Mouse (Mus musculus): ENCODE data around the gene Klf6.

Klf6 gene

GRCm38 (mm10) chr13:5861157-5862002 is at the start of gene Klf6:
Gene Klf6, plus strand, starts transcription at chr13:5861482.
- DNase-seq, result peak; percentile 99 to 100

- DNase-seq, result no peak
Measured at GRCm38 (mm10) chr13:5813433-5813832, 47.8 kb upstream of the Klf6 start.

DNA sequence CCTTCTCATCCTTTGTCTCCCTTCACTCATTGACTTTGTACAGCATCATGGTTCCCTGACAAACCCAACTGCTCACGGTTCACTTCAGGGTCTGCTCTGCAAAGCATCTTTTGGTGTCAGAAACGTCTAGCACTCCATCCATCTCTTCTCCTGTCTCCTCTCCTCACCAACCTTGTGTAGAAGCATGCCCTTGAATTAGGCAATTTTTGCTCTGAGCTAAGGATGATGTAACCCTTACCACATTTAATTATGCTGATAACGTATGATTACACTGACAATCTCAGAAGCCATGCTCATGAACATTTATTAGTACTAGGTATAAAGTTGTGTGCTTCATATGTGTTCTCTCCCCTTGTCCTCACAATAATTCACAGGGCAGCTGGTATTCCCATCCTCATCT is 44.0 kb upstream of the Klf6 start:
- DNase-seq, result no peak

DNA sequence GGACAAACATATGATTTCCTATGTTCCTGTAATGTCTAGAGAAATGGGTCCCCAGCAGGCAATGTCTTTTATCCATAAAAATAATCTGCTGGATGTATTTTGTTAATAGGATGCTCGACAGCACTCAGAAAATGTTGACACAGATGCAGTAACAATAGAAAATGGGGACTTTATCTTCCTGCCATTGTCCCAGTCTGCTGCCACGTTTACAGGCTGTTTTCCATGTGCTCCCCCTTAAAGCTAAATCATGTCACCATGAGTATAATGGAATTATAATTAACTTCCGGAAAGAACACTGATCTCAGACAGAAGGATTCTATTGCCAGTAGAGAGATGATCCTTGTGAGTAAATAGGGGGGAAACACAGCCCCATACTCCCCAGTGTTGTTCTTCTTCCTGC is 42.1 kb upstream of the Klf6 start:
- no peak for DNase-seq

DNA sequence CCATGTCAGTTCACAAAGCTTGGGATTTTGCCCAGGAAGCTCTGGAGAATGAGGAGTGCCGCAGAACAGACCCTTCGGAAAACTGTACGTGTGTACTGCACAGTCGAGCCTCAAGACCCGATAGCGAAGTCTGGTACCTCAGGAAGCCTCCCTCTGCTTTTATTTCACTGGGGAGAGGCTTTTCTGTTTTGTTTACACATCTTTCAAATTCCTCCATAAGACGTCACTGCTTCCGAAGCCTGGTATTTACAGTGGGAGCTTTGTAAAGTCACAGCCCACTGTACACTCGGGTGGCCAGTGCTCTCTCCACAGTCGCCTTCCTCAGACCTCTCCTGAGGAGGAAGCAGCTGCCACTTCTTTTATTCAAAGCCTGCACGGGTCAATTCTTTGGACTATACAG is 38.7 kb upstream of the Klf6 start:
- no peak for DNase-seq

- DNase-seq, result no peak
Measured at GRCm38 (mm10) chr13:5823150-5823549, 38.1 kb upstream of the Klf6 start.

DNA sequence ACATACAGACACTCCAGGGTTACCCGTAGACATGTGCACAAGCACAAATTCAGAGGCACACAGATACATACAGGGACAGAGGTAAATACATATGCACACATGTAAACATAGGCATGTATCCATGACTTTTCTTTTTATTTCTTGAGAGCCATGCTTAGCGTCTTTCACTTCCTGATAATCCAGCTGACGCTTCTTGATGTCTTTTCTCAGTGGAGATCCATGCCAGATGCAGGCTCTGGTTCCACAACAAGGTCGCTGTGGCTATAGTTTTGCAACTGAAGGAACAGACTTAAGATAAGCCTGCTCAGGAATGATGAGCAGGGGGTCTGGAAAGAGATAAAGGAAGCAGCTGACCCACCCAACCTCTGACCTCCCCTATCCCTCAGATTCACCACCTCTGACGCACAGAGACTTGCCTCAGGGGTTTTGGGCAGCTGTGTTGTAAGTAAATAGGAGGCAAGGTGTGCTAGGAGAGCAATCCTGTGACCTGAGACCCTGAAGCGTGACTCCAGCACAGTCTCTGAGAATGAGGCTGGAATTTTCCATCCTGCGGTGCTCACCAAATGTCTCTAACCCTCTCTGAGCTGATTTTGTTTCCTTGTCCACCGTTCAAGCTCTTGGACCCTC is 37.0 kb upstream of the Klf6 start:
- DNase-seq, result no peak

DNA sequence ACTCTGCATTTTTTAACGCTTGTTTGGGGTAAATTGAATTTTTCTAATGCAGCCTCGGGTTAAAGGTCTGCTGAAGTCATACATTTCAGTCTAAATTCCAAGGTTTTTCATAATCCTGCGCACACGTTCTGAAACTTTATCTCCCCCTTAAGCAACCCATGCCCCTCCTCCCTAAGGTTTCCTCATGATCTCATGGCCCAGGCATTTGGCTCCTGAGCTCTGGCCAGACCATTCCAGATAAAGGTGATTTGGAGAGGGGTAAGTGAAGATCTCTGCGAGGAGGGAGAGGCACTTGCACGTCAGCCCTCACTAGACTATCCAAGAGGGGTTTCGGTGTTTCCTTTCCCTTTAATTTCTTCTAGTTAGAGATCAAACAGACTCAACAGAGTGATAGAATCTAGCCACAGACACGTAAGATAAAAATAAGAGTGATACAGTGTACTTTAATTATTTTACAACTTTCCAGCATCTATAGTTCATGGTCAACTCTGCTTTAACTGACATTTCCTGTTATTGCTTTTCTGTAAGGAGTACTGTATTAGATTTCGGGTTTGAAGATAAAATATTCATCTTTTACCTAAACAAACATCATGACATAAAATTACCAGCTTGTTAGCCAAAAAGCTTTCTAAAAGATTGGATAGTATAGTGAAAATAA is 35.0 kb upstream of the Klf6 start:
- DNase-seq, result no peak

GRCm38 (mm10) chr13:5831976-5832375 is 29.3 kb upstream of the Klf6 start:
- DNase-seq, result no peak

GRCm38 (mm10) chr13:5837174-5837777 is 24.0 kb upstream of the Klf6 start:
- no peak for DNase-seq

DNA sequence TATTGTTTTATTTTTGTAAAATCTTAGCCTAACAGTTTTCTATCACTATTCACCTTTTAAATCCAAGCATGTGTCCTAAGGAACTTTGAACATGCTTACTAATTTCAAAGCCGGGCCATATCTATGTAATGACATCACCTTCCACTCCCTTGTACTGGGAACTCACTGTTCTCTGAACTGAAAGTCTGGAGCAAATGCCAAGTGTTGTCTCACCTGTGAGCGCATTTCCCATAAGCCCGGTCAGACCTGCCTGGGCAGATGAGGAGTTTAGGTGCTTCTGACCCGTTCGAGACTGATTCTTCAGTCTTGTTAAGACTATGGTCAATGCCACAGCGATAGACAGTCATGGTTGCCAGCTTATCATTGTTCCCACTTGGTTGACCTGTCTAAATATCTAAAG is 19.9 kb upstream of the Klf6 start:
- DNase-seq, result no peak

DNA sequence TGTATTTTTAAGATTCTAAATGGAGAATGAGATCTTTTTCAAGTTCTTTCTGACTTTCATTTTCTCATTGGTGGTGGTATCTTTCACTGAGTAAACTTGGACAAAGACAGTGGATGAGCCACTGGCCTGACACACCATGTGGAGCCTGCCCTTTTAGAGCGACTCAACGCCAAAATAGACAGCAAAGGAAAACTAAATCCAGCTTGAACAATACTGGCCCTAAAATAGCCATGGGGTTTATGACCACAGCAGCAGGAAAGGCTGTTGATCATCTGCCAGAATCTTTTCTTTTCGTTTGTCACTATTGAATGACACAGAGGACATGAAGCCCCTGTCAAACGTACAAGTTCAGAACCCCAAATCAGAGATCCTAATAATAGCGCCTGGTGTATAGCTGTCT is 18.4 kb upstream of the Klf6 start:
- no peak for DNase-seq

DNA sequence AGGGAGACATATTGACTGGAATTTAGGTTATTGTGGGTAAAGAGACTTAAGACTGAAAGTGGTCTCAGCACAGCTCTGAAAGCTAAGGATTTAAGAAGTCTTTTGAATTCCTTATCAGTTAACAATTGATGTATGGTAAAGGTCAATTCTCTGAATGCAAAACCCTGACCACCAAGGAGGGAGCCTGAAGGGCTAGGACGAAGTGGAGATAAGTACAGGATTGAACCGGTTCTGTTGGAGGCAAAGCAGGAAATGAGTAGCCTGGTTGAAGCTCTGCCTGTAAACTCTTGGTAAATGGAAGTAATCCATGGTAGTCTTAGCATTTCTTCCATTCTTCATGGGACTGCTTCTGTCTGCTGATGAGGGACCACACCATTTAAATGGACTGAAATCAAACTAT is 17.5 kb upstream of the Klf6 start:
- DNase-seq, result no peak

- DNase-seq, result no peak
Measured at GRCm38 (mm10) chr13:5844338-5844737, 16.9 kb upstream of the Klf6 start.

- no peak for DNase-seq
Measured at GRCm38 (mm10) chr13:5845161-5845590, 16.1 kb upstream of the Klf6 start.

GRCm38 (mm10) chr13:5845605-5846004 is 15.7 kb upstream of the Klf6 start:
- no peak for DNase-seq

- DNase-seq, result no peak
Measured at GRCm38 (mm10) chr13:5846860-5847259, 14.4 kb upstream of the Klf6 start.

- DNase-seq, result no peak
Measured at GRCm38 (mm10) chr13:5847736-5848135, 13.5 kb upstream of the Klf6 start.

DNA sequence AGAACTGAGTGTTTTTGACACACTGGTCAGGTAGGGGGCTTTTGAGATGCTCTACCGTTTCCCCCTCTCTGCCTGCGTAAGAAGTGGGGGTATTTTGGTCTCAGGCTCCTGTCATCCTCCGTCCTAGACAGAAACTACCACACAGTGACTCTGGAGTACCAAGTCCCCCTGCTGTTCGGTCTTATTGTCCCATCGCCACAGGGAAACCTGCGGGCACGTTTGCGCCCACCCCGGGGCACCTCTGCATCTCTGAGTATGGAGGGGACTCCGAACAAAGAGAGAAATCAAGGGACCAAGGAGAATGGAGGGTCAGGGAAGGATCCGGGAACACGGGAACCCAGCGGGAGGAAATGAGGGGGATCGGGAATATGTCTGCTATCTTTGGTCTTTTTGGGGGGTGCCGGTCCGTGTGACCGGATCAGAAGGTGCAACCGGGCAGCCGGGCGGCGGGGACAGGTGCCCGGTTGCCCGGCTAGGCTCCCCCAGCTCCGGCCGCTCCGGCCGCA is 578 bp upstream of the Klf6 start:
- no peak for DNase-seq

- DNase-seq, result peak; percentile 53 to 73
Measured at GRCm38 (mm10) chr13:5862003-5862625, 832 bp downstream of the Klf6 start.

GRCm38 (mm10) chr13:5862626-5863407 is 1.5 kb downstream of the Klf6 start:
- peak; percentile 43 to 49 for DNase-seq

DNA sequence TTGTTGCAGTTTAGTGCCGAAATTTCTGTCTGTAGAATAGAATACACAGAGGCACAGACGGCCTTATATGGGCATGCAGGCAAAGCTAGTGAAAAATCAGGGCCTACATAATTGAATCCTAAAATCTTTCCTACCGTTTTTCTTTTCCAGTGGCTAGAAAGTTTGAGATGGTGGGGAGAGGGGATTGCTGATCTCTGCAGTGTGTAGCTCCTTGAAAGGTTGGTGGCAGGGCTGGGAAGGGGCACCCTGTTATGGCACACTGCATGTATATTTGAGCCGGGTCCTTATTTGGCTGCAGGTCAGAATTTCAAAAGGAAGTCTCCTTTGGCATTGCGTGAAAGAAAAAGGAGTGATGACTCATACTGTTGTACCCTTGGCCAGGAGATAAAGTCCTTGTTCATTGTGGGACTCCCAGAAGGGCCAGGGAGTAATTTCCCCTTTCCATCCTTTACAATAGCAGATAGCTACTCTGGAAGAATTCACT is 2.2 kb downstream of the Klf6 start:
- DNase-seq, result peak; percentile 25 to 40
